Mouse (Mus musculus) limb, embryonic 12.5 days (tissue): Measurements from ENCODE around the gene Arl16. TPM values are rescaled to one million over a fixed set of nuclear protein-coding genes. Genes with fewer than 3 reads are reported as not detected.

ENCODE experiments used
- ATAC-seq: fragments of 200-750 bp; cut with Nextera tagmentation; 2 replicates; pipeline ENCODE4 v1.8.0; 2017; ENCODE audit warnings: low read depth, moderate TSS enrichment; ENCODE audit not compliant: insufficient number of reproducible peaks, insufficient read depth, low FRiP score, low TSS enrichment
- H3K27ac ChIP-seq: fragments of 300-500 bp; sonication (generic); 2 replicates; pipeline ENCODE4 v1.5.1; 2016; ENCODE audit warnings: mild to moderate bottlenecking, moderate library complexity
- H3K27me3 ChIP-seq: fragments of 300-500 bp; sonication (generic); 2 replicates; pipeline ENCODE4 v1.6.1; 2016; ENCODE audit warnings: mild to moderate bottlenecking, moderate library complexity
- H3K36me3 ChIP-seq: fragments of 300-500 bp; sonication (generic); 2 replicates; pipeline ENCODE4 v1.6.1; 2016; ENCODE audit warnings: mild to moderate bottlenecking, moderate library complexity
- H3K4me1 ChIP-seq: fragments of 300-500 bp; sonication (generic); replicated peaks from 2 replicates; pipeline ENCODE4 v1.6.1; 2016
- H3K4me2 ChIP-seq: fragments of 300-500 bp; sonication (generic); 2 replicates; pipeline ENCODE4 v1.6.1; 2016; ENCODE audit warnings: mild to moderate bottlenecking, moderate library complexity
- H3K4me3 ChIP-seq: fragments of 300-500 bp; sonication (generic); replicated peaks from 2 replicates; pipeline ENCODE4 v1.5.1; 2016; ENCODE audit warnings: mild to moderate bottlenecking
- H3K9ac ChIP-seq: fragments of 300-500 bp; sonication (generic); replicated peaks from 2 replicates; pipeline ENCODE4 v1.6.1; 2016; ENCODE audit warnings: mild to moderate bottlenecking, moderate library complexity
- H3K9me3 ChIP-seq: fragments of 300-500 bp; sonication (generic); 2 replicates; pipeline ENCODE4 v1.6.1; 2016; ENCODE audit warnings: mild to moderate bottlenecking, moderate library complexity
- WGBS: fragments of 180-500 bp; shearing (Covaris S2); methylation state at CpG from one replicate; pipeline ENCODE4 v1.1.7; 2016; 5-methylcytosine and 5-hydroxymethylcytosine counted together
- polyA plus RNA-seq: library from polyadenylated mRNA; unstranded; fragments of >200 nt; fragmentation: Nextera tagmentation; extraction: Ambion mirVana; gene quantifications from 2 replicates; pipeline ENCODE4 v1.2.1, GENCODE M21; 2016

The Arl16 gene
- polyA plus RNA-seq, 1 experiment from 2014 or later, result 58.9 TPM

- no peak overlapping the region for H3K4me3 ChIP-seq
- H3K9ac ChIP-seq, result no peak overlapping the region
- no peak overlapping the region for H3K4me2 ChIP-seq
- no peaks in the 10 kb centered on the region for H3K9me3 ChIP-seq
- no peaks in the 10 kb centered on the region for H3K27me3 ChIP-seq
- H3K27ac ChIP-seq, result no peak overlapping the region
- no peak for ATAC-seq
- 90% methylated on average over 3 of the region's 3 CpGs for WGBS
- H3K36me3 ChIP-seq, result no peaks in the 10 kb centered on the region
- H3K4me1 ChIP-seq, result peaks cover 5% of the 10 kb centered on the region; the same call in 1 of the 2 replicates
Measured at GRCm38 (mm10) chr11:120505661-120506060, 38.3 kb upstream of the Arl16 start.

GRCm38 (mm10) chr11:120501701-120502100 lies 34.3 kb upstream of the Arl16 start:
- peaks cover 28% of the 10 kb centered on the region for H3K36me3 ChIP-seq
- no peak for ATAC-seq
- no peak overlapping the region for H3K4me3 ChIP-seq
- H3K27me3 ChIP-seq, result no peaks in the 10 kb centered on the region
- H3K9me3 ChIP-seq, result no peaks in the 10 kb centered on the region
- WGBS, result 89% methylated on average over 4 of the region's 4 CpGs
- no peak overlapping the region for H3K27ac ChIP-seq
- H3K4me2 ChIP-seq, result no peak overlapping the region
- no peak overlapping the region for H3K9ac ChIP-seq
- H3K4me1 ChIP-seq, result no peaks in the 10 kb centered on the region; the same call in 1 of the 2 replicates

DNA sequence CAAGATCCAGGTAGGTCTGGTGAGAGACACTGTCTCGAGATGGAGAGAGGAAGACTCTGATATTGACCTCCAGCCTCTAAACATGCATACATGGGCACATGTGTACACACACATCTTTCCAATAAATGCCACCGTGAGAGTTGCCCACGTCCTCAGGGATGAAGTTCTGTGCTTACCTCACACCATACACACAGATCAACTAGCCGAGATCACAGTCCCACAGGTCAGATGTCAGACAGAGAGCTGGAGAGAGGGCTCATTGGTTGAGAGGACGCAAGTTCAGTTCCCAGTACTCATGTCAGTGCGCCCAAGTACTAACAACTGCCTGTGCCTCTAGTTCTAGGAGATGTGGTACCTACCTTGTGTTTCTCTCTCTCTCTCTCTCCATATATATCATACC lies 33.6 kb upstream of the Arl16 start:
- Histone ChIP-seq H3K9ac (no peak overlapping the region), H3K27ac (no peak overlapping the region), H3K27me3 (no peaks in the 10 kb centered on the region), H3K36me3 (peaks cover 35% of the 10 kb centered on the region), H3K4me1 (no peaks in the 10 kb centered on the region; the same call in 1 of the 2 replicates), H3K9me3 (no peaks in the 10 kb centered on the region), H3K4me3 (no peak overlapping the region), H3K4me2 (no peak overlapping the region)
- WGBS, result 69% methylated on average over 6 of the region's 6 CpGs
- ATAC-seq, result no peak

- no peak overlapping the region for H3K9ac ChIP-seq
- no peaks in the 10 kb centered on the region for H3K9me3 ChIP-seq
- H3K4me3 ChIP-seq, result no peak overlapping the region
- H3K27me3 ChIP-seq, result no peaks in the 10 kb centered on the region
- peaks cover 41% of the 10 kb centered on the region for H3K36me3 ChIP-seq
- no peaks in the 10 kb centered on the region; the same call in 1 of the 2 replicates for H3K4me1 ChIP-seq
- no peak for ATAC-seq
- H3K27ac ChIP-seq, result no peak overlapping the region
- H3K4me2 ChIP-seq, result no peak overlapping the region
- 14% methylated on average over 3 of the region's 3 CpGs for WGBS
Measured at GRCm38 (mm10) chr11:120500357-120500756, 33.0 kb upstream of the Arl16 start.

GRCm38 (mm10) chr11:120499894-120500293 lies 32.5 kb upstream of the Arl16 start:
- no peak overlapping the region for H3K4me3 ChIP-seq
- no peak for ATAC-seq
- H3K9me3 ChIP-seq, result no peaks in the 10 kb centered on the region
- H3K4me1 ChIP-seq, result no peaks in the 10 kb centered on the region; the same call in 1 of the 2 replicates
- H3K27me3 ChIP-seq, result no peaks in the 10 kb centered on the region
- H3K27ac ChIP-seq, result no peak overlapping the region
- no peak overlapping the region for H3K9ac ChIP-seq
- peaks cover 46% of the 10 kb centered on the region for H3K36me3 ChIP-seq
- no peak overlapping the region for H3K4me2 ChIP-seq
- WGBS, result 84% methylated on average over 6 of the region's 6 CpGs

DNA sequence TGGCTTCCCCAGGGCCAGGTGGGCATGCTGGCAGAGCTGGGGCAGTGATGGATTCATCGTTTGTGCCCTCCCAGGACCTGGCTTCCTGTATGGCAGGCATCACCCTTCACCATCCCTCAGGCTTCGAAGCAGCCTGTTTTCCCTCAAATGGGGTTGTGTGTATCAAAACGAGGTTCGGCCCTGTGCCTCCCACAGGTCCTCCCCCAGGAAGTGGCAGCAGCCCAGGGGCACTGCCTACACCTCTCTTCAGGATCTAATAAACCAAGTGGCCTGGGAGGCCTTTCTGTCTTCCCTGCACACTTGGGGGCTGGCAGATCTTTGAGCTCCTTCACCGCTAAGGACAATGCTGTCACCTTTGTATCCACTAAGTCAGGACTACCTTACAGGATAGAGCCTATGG lies 31.5 kb upstream of the Arl16 start:
- ATAC-seq, result no peak
- peaks cover under 1% of the 10 kb centered on the region; the same call in 1 of the 2 replicates for H3K4me1 ChIP-seq
- no peak overlapping the region for H3K4me2 ChIP-seq
- no peaks in the 10 kb centered on the region for H3K27me3 ChIP-seq
- no peak overlapping the region for H3K9ac ChIP-seq
- 90% methylated on average over 5 of the region's 5 CpGs for WGBS
- H3K36me3 ChIP-seq, result peaks cover 55% of the 10 kb centered on the region
- H3K27ac ChIP-seq, result no peak overlapping the region
- no peak overlapping the region for H3K4me3 ChIP-seq
- H3K9me3 ChIP-seq, result no peaks in the 10 kb centered on the region

DNA sequence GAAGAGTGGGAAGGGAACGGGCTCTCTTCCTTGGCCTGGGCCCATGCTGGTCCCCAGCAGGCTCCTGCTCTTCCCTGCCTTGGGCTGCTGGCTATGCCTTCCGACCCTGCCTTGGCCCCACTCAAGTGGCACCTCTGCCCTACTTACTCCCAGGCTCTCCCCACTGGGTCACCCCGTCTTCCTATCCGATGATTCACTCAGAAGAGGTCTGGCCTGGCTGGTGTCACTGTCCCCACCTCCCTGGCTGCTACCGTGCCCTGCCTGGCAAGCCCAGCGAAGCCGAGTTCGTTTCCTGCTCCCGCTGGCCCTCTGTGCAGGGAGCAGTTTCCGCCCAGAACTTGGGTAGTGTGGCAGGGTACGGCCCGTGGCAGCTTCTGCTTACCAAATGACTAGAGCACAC lies 30.8 kb upstream of the Arl16 start:
- H3K27ac ChIP-seq, result no peak overlapping the region
- 92% methylated on average over 12 of the region's 12 CpGs for WGBS

DNA sequence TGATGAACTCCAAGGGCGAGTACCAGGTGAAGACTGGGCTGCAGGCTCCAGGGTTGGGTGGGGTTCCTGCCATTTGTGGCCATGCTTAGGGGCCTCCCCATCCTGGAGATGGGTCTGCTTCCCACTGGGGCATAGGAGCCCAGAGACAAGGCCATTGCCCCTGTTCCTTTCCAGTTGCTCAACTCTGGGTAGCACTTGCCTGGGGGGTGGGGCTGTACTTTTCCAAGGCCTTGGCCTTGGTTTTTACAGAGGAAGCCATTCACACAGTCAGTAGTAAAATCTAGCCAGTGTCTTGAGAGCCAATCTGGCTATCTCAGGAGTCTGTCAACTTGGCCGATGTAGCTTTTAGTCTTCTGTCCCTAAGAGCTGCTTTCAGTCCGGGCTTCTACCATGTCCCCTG lies 30.0 kb upstream of the Arl16 start:
- no peak overlapping the region for H3K27ac ChIP-seq
- 92% methylated on average over 3 of the region's 3 CpGs for WGBS
- peaks cover 15% of the 10 kb centered on the region for H3K4me1 ChIP-seq
- ATAC-seq, result no peak
- H3K4me3 ChIP-seq, result no peak overlapping the region
- no peak overlapping the region for H3K4me2 ChIP-seq
- no peaks in the 10 kb centered on the region for H3K9me3 ChIP-seq
- no peaks in the 10 kb centered on the region for H3K27me3 ChIP-seq
- H3K9ac ChIP-seq, result no peak overlapping the region
- peaks cover 55% of the 10 kb centered on the region for H3K36me3 ChIP-seq

More for the DNA sequence above, 30.8 kb upstream of the Arl16 start:
- Histone ChIP-seq H3K4me1 (peaks cover 7% of the 10 kb centered on the region), H3K9me3 (no peaks in the 10 kb centered on the region), H3K27me3 (no peaks in the 10 kb centered on the region), H3K36me3 (peaks cover 55% of the 10 kb centered on the region), H3K4me2 (no peak overlapping the region), H3K9ac (no peak overlapping the region), H3K4me3 (no peak overlapping the region)
- no peak for ATAC-seq

DNA sequence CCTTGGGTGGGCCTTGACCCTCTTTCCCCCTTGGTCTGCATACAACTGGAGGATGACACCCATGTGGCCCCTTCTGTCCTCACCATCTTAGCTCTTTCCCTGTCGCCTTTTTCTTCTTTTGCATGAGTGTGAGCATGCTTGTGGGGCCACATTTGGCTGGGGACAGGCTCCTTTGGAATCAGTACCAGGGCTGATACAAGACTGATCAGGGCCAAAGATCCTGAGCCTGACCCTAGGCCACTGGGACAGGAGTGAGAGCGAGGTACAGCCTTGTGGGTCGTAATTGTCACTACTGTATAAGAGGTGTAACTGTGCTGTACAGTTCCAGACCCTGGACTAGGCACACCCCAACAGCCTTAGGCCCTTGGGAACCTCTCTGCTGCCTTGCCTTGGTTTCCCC lies 26.5 kb upstream of the Arl16 start:
- H3K36me3 ChIP-seq, result peaks cover 58% of the 10 kb centered on the region
- H3K27me3 ChIP-seq, result no peaks in the 10 kb centered on the region
- no peak overlapping the region for H3K27ac ChIP-seq
- peak overlapping the region; percentile 96 for H3K4me2 ChIP-seq
- 91% methylated on average over 3 of the region's 3 CpGs for WGBS
- ATAC-seq, result no peak
- peaks cover 42% of the 10 kb centered on the region for H3K4me1 ChIP-seq
- H3K9me3 ChIP-seq, result no peaks in the 10 kb centered on the region
- peak overlapping the region; percentile 90; the same call in 1 of the 2 replicates for H3K9ac ChIP-seq
- peak overlapping the region; percentile 97; the same call in 1 of the 2 replicates for H3K4me3 ChIP-seq

GRCm38 (mm10) chr11:120493351-120493750 lies 25.9 kb upstream of the Arl16 start:
- Histone ChIP-seq H3K27me3 (no peaks in the 10 kb centered on the region), H3K9me3 (no peaks in the 10 kb centered on the region), H3K4me3 (peak overlapping the region; percentile 97), H3K9ac (peak overlapping the region; percentile 90), H3K36me3 (peaks cover 58% of the 10 kb centered on the region), H3K4me2 (peak overlapping the region; percentile 96), H3K27ac (0 out of 2 replicates have a peak overlapping the region, but pooled peaks have one; percentile 23), H3K4me1 (peaks cover 42% of the 10 kb centered on the region)
- WGBS, result 66% methylated on average over 3 of the region's 3 CpGs
- no peak for ATAC-seq

DNA sequence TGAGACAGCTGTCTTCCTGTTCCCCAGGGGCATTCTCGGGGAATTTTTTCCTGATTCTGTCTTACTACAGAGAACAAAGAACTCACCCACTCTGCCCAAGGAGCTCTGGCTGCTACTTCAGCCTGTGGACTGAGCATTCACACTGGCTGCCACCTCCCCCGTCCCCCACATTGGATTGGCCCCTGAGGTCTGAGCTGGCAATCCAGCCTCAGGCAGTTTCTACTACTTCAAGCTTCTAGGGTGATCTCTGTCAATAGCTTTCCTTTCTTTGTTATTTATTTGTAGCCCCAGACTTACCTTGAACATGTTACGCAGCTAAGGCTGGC lies 25.4 kb upstream of the Arl16 start:
- peaks cover 42% of the 10 kb centered on the region for H3K4me1 ChIP-seq
- H3K4me3 ChIP-seq, result peak overlapping the region; percentile 97
- peak overlapping the region; percentile 90 for H3K9ac ChIP-seq
- H3K27me3 ChIP-seq, result no peaks in the 10 kb centered on the region
- H3K9me3 ChIP-seq, result no peaks in the 10 kb centered on the region
- peak overlapping the region; percentile 89 for H3K27ac ChIP-seq
- 26% methylated on average over 3 of the region's 3 CpGs for WGBS
- peaks cover 58% of the 10 kb centered on the region for H3K36me3 ChIP-seq
- ATAC-seq, result no peak
- peak overlapping the region; percentile 96 for H3K4me2 ChIP-seq
